Mouse (Mus musculus) cerebellum, adult 11-12 months (tissue): ENCODE data around the gene Olfr608.
"Not testable (repeated sequence)": the region's sequence is repeated elsewhere in the genome, so short reads cannot be mapped to it uniquely, and the experiment has no call there.

ENCODE experiments used
- DNase-seq: peaks from one replicate; pipeline ENCODE4 v3.0.0; 2022

The Olfr608 gene

DNA sequence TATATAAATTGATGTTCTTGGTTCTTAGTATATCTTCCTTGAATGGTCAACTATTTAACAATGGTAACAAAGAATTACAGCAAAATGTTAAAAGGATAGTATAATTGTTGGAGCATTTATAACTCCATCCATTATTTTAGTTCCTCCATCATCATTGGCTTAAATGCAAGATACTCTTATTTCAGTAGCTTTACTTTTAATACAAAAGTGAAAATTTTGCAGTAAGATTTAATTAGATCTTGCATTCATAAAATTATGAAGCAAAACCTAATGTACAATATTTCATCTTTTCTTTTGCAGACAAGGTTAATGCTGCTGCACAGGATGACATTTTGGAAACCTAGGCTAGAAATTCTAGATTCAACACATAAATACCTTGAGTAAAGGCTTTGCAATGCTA, at the start of gene Olfr608:
TSS of gene Olfr608 (plus strand) at position 301 of the 400 bp plus-strand sequence.
- no peak for DNase-seq

DNA sequence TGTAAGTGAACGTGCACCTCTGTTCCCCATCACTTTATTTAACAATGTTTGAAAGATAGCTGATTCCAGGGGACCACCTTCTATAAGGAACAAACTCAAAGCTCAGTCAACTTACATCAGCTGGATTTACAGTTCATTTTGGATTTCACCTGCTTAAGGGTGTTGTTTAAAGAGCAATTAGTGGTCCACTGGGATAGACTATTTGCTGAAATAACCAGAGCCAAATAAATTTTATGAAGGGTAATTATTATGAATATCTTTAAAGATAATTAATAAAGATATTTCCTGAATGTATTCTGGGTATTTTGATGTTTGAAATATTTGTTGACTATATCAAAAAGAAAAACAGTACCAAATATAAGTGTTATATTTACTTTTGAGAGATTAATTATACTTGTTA, 24.3 kb upstream of the Olfr608 start, which contains the start of gene Olfr605:
TSS of gene Olfr605 (minus strand) at position 101 of the 400 bp plus-strand sequence.
- no peak for DNase-seq

DNA sequence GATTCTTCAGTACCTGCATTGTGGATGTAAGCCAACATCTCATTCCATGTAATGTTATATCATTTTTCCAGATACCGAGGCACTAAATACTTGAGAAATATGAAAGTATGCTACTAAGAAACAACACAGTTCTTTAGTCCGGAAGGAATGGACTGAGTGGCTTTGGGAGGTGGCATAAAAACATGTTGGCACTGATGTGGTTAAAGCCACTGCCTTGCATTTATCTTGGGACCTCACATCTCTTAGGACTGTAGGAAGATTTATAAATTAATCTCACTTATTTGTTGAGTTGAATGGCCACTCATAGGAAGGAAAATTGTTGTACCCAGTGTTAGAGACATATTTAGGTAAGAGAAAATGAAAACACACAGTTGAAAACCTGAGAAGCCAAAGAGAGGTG, 20.9 kb upstream of the Olfr608 start, which contains the start of gene Olfr606:
TSS of gene Olfr606 (plus strand) at position 301 of the 400 bp plus-strand sequence.
- no peak for DNase-seq

DNA sequence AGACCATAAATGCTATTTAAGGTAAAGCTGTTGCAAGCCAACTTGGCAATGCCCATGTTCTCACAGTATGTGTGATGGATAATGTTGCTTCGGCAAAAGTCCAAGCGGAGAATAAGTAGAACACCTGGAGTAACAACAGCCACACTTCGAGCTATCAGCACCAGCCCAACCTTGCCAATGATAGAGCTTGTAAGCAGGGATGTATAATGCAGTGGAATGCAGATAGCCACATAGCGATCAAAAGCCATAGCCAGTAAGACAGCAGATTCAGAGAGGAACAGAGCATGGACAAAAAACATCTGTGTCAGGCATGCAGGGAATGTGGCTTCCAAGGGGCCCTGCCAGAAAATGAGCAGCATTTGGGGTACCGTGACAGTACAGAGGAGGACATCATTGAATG, 9.1 kb upstream of the Olfr608 start:
- DNase-seq, result no peak

DNA sequence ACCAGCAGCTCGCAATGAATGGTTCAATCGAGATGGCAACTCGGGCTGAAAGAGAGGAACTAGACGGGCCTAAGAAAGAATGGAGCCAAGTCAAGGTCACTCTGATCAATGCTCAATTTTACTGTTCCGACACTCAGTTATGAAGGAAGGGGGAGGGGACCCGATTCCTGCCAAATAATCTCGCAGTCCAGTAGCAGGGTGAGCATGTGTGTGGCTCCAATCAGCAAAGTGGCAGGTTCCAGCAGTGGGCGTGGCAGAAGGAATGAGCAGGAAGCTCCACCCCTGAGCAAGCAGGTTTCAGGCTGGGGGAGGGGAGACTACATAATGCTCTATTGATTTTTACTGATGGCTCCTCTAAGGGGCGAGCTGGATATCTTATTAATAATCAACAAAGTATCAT, 7.4 kb downstream of the Olfr608 start:
- DNase-seq, result not testable (repeated sequence)

DNA sequence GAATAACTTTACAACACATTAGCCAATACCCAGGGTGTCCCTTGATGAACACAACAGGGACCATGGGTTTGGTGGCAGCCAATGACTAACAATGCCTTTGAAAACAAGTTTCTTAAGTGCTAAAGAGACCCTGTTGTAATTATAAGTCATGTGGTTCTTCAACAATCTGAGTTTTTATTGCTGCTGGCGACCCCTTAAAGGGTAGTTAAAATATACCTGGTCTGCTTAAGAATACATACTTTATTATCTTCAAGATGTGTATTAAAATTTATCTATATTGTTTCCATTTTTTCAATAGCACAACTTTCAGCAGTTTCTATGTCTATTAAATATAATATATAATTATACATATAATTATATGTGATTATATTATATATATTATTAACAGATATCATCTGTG, 28.3 kb downstream of the Olfr608 start, which contains the start of gene Olfr609:
TSS of gene Olfr609 (minus strand) at position 101 of the 400 bp plus-strand sequence.
- no peak for DNase-seq

DNA sequence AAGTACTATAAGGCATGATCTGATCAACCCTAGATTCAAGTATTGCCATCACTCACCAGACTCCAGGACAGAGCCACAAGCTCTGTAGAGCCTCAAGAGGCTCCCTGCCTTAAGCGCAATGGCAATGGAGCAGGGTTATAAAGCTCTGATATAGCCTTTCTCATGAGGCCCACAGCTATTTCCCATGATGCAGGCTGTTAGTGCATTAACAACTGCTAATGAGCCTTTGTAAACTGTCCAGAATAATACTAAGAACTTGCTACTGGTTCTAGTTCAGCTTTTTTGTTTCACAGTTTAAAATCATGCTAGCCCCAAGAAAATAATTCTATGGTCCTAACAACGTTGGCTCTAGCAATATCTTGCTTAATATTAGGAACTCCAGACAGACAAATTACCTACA, 42.3 kb downstream of the Olfr608 start, which contains the start of gene Olfr610:
TSS of gene Olfr610 (minus strand) at position 101 of the 400 bp plus-strand sequence.
- DNase-seq, result no peak

DNA sequence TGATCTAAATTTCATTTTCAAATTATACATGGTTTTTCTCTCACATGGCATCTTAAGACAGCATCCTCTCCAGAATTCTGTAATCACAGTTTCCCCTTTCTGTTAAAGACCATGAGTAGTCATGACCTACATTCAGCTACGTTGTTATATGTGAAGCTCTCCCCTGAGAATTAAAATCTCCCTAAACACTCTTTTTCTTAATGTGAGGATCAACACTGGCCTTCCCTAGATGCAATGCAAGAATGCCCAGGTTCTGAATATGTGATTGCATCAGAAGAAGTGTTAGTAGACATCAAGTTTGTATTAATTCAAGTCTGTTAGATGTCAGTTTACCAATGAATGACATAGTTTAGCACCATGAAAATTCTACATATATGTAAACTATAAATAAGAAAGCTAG, 51.1 kb downstream of the Olfr608 start, which contains the start of gene Olfr611:
TSS of gene Olfr611 (minus strand) at position 101 of the 400 bp plus-strand sequence.
- DNase-seq, result not testable (repeated sequence)
